Mouse (Mus musculus): ENCODE measurements at regions not wholly inside any gene's neighbourhood (a gene's known extent, or its start where the extent isn't known, plus 50 kb on each side); places are given as distances from the start of the nearest gene placed in this dataset.

DNA sequence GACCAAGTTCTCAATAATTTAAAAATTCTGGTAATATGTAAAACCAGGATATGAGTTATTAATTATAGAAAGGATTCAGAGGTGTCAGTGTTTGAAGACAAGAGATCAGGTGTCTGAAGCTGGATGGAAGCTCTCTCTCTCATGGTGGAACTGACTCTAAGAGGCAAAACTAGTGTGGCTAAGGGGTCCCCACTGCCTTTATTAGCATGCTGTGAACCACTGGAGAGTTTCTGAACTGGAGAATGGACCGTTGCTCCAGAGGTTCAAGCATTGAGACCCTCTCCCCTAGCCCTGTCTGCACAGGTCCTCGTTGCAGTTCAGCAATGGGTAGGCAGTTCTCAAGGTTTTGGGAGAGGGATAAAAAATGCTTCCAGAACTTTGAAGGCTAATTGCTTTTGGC lies 191.4 kb upstream of the Gm5148 start:
- no peak for DNase-seq (ENCODE audit: low read depth)

DNA sequence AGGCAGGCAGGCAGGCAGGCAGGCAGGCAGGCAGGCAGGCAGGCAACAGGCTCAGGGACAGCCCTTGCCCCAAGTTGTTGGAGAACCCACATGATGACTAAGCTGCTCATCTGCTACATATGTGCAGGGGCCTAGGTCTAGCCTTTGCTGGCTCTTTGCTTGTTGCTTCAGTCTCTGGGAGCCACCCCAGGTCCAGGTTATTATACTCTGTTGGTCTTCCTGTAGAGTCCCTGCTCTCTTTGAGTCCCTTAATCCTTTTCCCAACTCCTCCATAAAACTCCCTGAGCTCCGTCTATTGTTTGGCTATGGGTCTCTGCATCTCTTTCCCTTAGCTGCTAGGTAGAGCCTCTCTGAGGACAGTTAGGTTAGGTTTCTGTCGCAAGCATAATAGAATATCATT lies 189.8 kb upstream of the Gm5148 start:
- no peak for DNase-seq (ENCODE audit: low read depth)

DNA sequence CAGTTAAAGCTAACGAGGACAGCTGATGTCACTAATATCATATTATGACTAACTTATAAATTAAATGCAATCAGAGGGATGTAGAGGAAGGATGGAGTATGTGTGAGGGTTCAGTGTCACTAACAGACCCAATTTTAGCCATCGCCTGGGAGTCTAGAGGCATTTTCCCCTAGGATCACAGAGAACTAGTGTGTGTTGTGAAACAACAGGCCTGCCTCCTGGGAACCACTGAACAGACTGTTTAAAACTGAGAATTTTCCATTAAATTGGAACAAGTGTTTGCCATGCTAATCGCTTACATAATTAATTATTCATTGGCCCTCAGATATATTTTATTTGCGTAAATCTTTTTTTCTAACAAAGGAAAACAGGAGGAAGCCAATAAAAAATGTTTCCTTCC lies 185.5 kb upstream of the Gm5148 start:
- DNase-seq (ENCODE audit: low read depth), result no peak

DNA sequence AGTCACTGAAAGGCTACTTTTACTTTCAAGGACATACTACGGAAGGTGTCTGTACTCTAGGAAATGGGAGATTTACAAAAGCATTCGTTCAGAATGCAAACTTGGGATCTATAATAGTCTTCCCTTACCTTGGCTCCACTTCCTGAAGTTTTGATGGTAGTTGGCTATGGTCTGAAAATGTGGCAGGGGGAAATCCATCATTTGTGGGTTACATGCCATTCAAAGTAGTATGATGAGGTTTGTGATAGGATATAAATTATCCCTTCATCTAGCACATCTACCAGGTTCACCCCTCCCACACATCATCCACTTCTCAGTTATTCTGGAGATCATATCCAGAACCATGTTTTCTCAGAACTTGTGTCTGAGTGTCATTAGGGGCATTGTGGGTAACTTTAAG lies 184.7 kb upstream of the Gm5148 start:
- DNase-seq (ENCODE audit: low read depth), result no peak

- no peak for DNase-seq (ENCODE audit: low read depth)
These were observed 184.2 kb upstream of the Gm5148 start for GRCm38 (mm10) chr3:37908456-37908855.

GRCm38 (mm10) chr3:37907432-37908088 lies 183.3 kb upstream of the Gm5148 start:
- no peak for DNase-seq (ENCODE audit: low read depth)

GRCm38 (mm10) chr3:37906806-37907251 lies 182.5 kb upstream of the Gm5148 start:
- DNase-seq (ENCODE audit: low read depth), result no peak

GRCm38 (mm10) chr3:37904188-37904587 lies 179.9 kb upstream of the Gm5148 start:
- DNase-seq (ENCODE audit: low read depth), result no peak

- no peak for DNase-seq (ENCODE audit: low read depth)
These were observed 179.2 kb upstream of the Gm5148 start for GRCm38 (mm10) chr3:37903482-37903881.

DNA sequence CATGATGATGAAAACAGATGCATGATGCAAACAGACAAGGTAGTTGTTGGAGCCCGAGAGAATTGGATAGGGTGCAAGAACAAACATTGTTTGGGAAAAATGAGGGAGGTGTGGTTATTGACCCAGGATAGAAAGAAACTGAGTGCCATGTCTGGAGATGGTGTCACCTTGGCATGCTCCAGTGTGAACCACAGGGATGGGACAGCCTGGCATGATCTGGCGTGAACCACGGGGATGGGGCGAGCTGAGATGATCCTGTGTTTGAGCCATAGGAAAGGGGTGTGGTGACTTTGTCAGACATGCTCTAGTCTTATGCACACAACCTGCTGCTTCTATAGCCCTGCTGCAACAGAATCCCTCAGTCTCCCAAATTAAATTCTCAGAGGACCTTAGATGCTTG lies 178.7 kb upstream of the Gm5148 start:
- DNase-seq (ENCODE audit: low read depth), result no peak

GRCm38 (mm10) chr3:37897392-37897791 lies 173.1 kb upstream of the Gm5148 start:
- no peak for DNase-seq (ENCODE audit: low read depth)

DNA sequence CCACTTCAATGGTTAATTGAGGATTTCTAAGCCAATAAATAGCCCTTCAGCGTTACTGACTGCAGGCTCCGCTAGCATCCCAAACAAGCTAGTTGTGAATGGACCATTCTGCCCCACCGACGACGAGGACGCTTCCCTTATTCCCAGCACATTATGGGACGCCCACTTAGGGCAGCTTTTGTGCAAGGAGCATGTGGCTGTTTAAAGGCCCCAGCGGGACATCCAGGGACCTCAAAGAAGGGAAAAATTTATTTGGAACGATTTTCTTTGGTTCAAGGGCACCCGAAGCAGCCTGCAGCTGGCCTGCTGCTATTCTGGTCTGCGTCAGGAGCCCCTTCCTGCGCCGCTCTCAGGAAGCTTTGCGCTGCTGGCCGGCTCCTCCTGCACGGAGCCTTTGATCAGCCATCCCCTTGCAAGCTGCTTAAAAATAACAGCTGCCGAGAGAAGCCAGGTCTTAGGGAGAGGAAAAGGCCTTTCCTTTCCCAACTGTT lies 172.6 kb upstream of the Gm5148 start:
- DNase-seq (ENCODE audit: low read depth), result no peak

DNA sequence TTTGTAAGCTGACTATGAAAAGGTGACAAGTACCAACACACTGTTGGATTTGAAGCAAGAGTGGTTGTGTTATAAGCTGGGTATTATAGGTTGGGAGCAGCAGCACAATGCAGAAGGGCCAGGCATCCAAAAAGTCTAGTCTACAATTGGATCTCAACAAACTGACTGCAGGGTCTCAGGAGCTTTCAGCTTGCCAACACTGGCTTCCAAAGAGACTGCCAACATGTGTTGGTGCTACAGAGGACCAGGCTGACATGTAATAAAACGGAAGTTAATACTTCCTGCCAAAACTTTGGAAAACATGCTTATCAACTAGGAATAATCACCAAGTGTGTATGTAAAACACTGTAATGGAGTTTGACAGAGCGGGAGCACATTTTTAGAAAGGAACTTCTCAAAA lies 170.3 kb upstream of the Gm5148 start:
- DNase-seq (ENCODE audit: low read depth), result no peak

DNA sequence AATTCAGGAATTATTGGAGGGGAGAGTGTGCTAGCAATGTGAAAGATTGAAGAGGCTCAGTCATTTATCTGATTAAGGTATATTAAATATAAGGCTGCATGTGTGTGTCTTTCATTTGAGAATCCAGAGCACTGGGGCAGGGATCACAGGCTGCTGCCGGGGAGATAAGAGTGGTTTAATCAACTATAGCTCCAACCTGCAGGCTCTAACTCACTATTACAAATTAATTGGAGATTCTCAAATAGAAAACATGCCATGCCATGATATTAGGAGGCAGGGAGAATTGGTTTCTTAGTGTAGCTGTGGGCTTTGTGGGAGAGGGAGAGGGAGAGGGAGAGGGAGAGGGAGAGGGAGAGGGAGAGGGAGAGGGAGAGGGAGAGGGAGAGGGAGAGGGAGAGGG lies 165.9 kb upstream of the Gm5148 start:
- no peak for DNase-seq (ENCODE audit: low read depth)

GRCm38 (mm10) chr3:37888455-37888854 lies 164.2 kb upstream of the Gm5148 start:
- DNase-seq (ENCODE audit: low read depth), result no peak

DNA sequence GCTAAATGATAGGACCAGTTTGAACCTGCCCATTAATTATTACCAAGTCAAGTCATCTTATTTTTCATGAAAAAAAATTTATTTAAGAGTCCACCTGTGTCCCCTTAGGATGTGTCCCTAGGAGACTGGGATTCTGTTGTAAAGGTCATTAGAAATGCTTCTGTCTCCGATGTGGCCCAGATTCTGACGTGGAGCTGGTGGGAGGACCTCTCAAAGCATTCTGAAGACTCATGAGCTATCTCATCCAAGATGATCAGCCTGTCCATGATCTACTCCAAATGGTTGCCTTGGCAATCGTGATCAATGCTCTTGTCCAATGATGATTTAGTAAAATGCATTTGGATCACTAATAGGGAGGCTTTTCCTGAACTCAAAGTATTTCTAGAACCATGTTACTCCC lies 163.4 kb upstream of the Gm5148 start:
- DNase-seq (ENCODE audit: low read depth), result no peak

DNA sequence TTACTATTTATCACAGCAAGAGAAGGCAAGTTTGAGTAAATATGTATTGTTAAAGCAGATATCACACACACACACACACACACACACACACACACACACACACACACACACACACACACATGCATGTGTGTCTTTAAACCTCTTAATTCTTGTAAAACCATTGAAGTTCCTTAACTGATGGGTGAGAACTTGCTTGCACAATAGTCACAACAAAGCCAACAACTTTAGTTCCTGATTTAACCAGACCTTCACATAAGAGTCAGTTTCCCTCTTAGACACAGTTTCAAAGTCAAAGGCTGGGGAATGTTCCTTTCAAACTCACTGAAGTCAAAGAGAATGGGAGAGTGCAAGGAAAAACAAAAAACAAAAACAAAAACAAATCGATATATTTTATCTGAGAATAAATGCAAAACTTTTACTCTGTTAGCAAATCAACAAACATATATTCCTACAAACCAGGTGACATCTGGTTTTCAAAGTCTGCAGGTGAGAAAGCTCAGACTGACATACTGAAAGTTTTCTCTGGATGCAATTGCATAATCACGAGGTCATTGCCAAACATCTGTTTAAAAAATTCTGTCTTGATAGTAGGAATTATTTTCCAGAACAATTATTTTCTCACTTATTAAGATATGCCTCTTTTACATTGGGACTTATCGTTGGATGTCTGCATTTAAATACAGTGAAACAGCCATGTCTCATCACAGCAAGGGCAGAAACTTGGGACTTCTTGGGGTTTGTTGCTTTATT lies 162.6 kb upstream of the Gm5148 start:
- no peak for DNase-seq (ENCODE audit: low read depth)

- no peak for DNase-seq (ENCODE audit: low read depth)
These were observed 161.5 kb upstream of the Gm5148 start for GRCm38 (mm10) chr3:37885776-37886175.

DNA sequence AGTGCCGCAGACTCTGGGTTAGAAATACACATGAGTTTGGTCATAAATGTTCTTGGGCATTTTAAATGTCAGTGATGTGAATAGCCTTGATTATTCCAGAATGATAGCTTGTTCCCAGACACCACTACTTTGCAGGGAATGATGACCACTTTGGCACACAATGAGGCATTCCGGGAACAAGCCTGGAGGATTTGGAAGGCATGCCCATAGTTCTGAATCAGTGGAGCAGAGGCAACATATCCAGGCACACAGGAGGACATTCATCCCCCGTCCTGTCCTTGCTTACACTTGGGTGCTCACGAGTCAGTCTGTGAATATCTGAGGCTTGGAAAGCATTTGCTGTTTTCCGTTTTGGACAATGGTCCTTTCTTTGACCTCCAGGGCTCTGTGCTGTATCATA lies 158.1 kb upstream of the Gm5148 start:
- DNase-seq (ENCODE audit: low read depth), result no peak

- DNase-seq (ENCODE audit: low read depth), result no peak
These were observed 156.7 kb upstream of the Gm5148 start for GRCm38 (mm10) chr3:37881016-37881415.

- no peak for DNase-seq (ENCODE audit: low read depth)
These were observed 154.8 kb upstream of the Gm5148 start for GRCm38 (mm10) chr3:37879056-37879455.

DNA sequence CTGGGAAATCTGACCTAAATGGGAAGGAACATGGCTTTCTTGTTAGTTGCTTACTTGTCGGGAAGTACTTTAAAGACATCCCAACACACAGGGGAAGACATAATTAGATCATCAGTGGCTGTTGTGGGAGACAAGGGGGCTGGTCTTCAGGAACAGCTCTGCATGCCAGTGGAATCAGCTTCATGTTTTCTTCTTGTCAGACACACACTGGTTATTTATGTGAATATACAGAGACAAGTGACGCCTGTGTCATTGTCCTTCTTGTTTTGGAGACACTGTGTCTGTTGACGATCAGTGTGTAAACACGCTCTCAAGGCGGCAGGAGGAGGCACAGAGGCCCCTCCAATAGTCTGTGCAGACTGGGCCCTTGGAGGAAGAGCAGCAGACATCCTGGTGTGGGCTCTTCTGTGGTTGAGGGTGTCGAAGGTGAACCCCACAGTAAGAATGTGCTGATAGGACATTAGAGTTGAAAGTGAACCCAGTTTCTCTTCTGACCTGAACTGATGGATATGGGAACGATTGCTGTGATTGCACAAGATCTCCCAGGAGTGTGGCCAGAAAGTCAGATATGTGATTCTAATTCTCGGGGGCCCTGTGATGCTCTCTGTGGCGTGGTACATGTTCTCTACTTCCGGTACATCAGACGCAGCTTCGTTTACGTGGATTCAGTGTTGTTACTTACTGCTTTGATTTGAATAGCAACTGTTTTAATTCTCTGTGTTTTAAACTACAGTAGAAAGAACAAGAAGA lies 151.9 kb upstream of the Gm5148 start:
- DNase-seq (ENCODE audit: low read depth), result no peak

Measured in induced T-regulatory cell, adult 2 months (primary cell).